Mouse (Mus musculus) fibroblast of lung, adult 2 months (primary cell): ENCODE measurements around the gene Ehd2.

Experiments used
- DNase-seq: peaks from one replicate; pipeline ENCODE4 v3.0.0-alpha.2; 2011; ENCODE audit warnings: low read depth

The Ehd2 gene

DNA sequence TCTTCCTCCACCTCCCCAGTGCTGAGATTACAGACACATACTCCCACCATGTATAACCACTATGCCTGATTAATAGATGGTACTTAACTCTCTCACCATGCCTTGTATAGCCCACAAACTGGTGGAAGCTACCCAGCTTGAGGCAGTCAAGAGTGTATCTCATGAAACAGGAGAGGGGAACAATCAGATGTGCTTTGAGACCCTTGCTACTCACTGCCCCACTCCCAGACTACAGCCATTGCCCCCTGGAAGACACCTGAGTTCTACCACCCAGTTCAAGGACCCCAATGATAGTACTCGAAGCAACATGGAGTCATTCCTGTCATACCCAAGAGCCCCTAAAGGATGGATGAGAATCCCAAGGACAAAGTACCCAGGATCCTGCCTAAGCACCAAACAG is 60.8 kb downstream of the Ehd2 start:
- DNase-seq = no peak

DNA sequence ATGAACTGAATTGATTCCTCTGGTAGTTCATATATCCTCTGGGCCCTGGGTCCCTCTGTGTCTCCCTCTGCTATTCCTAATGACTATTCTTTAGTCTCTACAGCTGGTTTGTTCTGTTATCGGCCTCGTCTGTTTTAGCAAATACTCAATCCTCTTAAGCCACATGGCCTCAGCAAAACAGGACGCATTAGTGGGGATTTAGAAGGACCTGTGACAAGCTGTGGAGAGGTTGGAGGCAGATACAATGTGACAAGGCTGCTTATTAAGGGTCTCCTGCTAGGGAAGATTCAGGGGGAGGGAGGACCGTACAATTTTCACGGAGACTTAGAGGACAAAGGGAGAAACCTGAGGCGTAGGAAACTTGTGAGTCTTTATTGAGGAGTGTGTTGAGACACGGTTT is 61.5 kb downstream of the Ehd2 start:
- no peak for DNase-seq

DNA sequence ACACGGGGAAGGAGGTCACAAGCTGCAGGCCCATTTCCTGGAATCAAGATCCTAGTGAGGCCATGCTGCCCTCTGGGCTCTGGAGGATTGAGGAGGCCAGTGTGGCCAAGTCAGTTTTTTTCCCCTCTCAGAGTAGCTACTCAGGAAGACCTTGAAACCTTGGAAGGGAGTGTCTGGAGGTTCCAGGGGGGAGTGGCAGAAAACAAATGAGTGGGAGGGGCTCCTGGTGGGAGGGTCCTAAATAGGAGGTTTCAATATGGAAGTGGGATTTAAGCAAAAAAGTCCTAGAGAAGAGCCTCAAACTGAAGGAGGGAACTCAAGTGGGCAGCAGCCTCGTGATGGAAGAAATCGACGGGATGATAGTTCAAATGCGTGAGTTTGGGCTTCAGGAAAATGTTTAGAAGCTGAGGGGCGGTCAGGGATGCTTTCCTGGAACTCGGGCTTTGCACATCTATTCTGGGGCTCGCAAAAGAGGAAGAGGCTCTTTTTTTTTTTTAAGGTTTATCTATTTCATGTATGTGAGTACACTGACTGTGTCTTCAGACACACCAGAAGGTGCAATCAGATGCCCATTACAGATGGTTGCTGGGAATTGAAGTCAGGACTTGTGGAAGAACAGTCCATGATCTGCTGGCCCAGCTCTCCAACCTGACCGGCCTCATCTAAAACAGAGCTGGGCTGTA is 65.9 kb downstream of the Ehd2 start:
- no peak for DNase-seq
